Mouse (Mus musculus) monocyte, adult 5-6 weeks (primary cell): ENCODE data around the gene Serpine2. TPM values are rescaled to one million over a fixed set of nuclear protein-coding genes. Genes with fewer than 3 reads are reported as not detected.

ENCODE experiments used
- ATAC-seq: fragments of 153-309, 156-312 bp; replicated peaks from 2 replicates; pipeline ENCODE4 v1.8.0; 2017; ENCODE audit warnings: mild to moderate bottlenecking; ENCODE audit not compliant: low TSS enrichment, insufficient number of reproducible peaks, severe bottlenecking, poor library complexity, low FRiP score
- total RNA-seq: library from RNA; stranded (forward); fragments of 200-1000, 200-491, 200-594 nt; gene quantifications from 3 replicates; pipeline ENCODE4 v1.2.3, GENCODE M21; 2017

The Serpine2 gene
- total RNA-seq, 1 experiment from 2014 or later: not detected

DNA sequence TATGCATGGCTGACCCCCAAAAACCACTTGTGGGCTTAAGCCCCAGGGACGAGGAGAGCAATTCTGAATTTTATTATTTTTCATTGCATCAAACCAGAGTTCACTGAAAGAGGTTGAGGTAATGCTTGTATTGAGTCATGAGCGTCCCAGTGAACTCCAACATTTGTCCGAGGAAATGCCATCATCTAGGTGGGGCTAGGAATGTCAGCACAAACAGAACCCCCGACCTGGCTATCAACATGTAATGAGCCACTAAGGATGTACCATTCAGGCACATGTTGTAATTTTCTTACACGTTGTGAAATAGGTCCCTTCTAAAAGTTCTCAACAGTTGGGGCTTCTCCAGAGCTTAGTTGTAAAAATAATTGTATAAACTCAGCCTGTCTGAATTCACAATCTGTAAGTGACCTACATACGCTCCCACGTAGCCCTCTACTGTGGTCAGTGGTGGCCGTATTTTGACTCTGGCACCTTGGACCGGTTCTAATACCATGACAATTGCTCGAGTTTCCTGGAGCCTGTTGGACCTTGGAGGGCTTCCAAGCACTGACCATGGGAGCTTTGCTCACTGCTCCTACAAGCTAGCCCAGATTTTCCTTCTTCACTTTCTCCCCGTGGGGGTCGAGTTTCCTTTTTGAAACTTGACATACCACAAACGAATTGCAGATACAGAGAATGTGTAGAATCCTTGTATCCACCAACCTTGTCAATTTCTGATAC, 38.0 kb downstream of the Serpine2 start:
- ATAC-seq: no peak

DNA sequence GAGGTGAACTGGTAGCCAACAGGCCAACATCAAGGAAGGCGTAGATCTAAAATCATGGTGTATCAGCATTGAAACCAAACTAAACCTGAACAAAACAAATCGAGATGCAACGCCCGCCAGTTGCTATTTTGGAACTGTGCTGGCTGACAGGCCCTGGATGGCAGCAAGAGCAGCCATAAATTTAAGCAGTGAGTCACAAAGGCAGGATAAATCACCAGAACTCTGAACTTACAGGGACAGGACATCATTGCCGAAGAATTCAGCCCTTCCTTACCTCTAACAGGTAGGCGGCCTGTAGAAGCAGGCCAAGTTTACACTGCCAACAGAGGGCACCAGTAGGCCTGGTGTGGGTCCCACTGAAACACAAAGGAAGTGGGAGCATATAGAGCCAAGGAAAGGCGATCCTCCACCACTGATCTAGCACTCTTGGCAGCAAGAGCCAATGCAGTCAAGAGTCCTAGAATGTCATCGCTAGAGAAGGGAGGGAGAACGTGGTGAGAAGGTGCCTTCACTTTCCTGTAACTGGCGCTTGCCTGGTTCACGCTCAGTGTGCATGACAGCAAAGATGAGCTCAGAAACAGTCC, 41.6 kb downstream of the Serpine2 start:
- no peak for ATAC-seq

DNA sequence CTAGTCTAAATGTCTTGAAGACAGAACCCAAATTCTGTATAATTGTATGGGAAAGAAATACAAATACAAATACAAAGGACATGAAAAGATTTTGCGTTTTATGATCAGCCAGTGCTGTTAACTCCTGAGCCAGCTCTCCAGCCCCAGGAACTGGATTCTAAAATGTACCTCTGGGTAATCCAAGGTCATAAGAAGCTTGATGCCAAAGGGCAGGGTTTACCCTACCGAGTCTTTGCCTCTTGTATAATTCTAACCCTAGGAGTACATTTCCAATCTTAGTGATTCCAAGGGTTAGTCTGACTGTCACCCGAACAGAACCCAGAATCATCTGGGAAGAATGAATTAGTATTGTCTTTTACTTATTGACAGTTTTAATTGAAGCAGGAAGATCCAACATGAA, 45.5 kb downstream of the Serpine2 start:
- ATAC-seq: no peak

DNA sequence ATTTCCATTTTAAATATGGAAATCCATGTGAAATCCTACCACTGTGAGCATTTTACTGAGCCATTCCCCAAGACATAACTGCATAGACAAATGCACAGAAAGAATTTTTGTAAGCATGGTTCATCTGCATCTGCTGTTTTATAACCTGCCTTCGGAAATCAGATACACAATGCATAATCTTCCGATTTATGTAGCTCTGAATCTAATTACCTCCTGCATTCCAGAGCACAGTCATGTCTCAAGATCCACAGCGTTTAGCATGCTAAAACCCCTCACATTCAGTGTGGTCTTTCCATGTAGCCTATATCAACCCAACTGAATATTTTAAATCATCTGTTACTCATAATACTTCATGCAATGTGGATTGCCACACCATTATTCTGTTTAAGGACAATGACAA, 51.5 kb downstream of the Serpine2 start:
- no peak for ATAC-seq

DNA sequence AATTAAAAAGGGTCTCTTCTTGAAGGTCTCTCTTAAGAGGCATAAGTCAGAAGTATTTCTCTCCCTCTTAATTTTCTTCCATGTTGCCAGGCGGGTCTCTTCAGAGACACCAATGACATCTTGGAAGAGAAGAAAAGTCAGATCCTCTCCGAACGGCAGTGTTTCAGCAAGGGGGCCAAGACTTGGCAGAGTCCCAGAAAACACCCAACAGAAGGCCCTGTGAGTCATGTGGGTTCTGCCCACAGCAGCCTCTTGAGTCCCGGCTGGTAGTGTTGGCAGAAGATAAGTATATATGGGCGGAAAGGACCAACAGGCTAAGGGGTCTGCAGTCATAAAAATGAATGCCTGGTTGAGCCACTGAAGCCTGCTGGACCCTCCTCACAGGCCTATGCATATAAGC, 54.1 kb downstream of the Serpine2 start:
- ATAC-seq: no peak

DNA sequence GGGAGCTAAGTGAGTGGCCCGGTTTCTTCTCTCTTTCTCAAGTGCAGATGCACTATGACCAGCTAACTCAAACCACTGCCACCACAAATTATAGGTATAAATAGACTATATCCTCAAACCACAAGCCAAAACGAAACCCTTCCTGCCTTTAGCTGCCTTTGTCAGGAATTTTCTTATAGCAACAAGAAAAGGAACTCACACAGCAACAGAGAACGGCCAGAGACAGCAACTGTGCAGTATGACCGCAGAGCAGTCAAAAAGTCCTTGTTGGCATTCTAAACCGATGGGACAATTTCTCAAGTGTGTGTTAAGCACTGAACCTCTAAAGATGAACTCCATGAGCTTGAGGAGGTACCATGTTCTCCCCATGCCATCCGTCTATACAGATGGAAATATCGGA, 57.4 kb downstream of the Serpine2 start:
- ATAC-seq: no peak

DNA sequence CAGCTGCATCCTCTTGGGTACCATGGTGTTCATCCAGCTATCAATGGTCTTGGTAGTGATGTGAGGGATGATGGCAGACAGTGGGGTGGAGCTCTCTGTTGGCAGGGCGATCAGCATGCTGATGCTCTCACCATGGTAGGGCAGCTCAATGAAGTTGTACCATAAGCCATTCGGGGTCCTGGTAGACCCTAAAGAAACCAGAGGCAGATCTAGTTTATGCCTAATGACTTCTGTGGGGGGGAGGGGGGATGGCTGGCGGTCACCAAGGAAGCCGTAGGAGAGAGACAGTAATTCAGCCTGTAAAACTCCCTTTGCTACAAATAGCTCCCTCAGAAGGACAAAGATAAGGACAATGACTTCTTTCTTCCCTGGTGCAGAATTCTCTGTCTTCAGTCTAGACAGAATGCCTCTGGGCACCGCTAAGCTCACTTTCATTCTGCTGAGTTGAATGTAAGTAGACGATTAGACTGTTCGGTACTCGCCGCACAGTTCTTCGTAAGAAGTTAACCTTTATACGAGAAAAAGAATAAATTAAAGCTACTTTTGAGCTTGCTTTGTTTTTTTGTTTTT, 58.0 kb downstream of the Serpine2 start:
- no peak for ATAC-seq

DNA sequence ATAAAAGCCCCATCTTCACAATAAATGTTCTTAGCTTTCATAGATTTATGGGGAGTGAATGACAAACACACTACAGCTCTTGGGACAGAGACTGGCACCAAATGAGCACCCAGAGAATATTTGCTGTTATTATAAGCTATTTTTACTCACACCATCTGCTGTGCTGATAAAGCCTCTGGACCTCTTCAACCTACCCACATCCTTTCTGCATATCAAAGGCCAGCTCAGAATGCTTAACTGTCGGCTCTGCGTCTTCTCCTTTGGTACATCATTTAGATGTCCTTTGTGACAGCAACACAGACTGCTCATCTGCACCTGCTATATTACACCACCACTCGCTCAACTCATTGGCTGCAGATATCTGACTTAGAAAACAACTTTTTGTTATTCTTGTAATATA, 63.9 kb downstream of the Serpine2 start:
- ATAC-seq: no peak

DNA sequence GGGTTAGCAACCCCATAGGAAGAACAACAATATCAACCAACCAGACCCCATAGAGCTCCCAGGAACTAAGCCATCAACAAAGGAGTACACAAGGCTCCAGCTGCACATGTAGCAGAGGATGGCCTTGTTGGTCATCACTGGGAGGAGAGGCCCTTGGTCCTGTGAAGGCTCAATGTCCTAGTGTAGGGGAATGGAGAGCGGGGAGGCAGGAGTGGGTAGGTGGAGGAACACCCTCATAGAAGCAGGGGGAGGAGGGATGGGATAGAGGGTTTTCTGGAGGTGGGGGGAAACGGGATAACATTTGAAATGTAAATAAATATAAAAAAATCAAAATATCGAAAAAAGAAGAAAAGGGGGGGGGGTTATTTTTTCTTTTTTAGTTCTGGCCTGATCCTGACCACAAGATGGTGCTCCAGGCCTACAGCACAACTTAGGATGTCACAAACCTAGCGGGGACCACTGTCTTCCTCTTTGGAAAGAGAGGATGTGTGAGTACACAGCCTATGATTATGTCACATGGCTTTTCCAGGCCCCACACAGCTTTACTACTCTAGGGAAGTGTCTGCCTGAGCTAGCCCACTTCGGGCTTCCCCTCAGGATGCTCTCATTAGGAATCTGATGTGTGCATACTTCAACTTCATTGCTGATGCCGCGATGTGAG, 74.6 kb downstream of the Serpine2 start:
- ATAC-seq: no peak

DNA sequence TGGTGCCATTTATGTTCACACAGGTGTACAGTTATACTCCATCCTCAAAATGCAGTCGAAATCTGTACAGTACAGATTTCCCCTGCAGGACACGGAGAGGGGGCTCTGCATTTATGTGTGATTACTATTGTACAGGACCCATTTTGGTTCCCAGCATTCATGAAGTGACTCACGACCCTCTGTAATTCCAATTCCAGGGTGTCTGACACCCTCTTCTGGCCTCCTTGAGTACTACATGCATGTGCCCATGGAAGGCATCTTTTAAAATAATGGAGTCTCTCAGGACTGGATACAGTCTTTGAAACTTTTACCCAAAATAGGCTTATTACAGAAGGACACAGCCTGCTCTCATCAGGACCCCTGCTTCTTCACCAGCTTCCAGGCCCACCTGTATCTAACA, 78.5 kb downstream of the Serpine2 start:
- ATAC-seq: no peak

DNA sequence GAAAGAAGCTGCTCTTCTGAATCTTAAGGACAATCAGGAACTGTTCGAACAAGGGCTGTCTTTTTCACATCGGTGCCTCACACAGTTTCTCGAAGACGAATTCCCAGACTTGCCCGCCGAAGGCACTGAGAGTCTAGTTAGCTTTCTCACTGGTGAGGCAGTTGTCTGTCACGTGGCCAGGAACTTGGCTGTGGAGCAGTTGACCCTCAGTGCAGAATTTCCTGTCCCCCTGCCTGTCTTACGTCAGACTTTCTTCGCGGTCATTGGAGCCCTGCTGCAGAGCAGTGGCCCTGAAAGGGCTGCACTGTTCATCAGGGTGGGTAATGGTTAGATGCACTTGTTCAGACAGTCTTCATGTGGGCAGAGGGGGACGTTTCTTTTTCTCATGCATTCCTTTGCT, 83.0 kb downstream of the Serpine2 start:
- no peak for ATAC-seq

DNA sequence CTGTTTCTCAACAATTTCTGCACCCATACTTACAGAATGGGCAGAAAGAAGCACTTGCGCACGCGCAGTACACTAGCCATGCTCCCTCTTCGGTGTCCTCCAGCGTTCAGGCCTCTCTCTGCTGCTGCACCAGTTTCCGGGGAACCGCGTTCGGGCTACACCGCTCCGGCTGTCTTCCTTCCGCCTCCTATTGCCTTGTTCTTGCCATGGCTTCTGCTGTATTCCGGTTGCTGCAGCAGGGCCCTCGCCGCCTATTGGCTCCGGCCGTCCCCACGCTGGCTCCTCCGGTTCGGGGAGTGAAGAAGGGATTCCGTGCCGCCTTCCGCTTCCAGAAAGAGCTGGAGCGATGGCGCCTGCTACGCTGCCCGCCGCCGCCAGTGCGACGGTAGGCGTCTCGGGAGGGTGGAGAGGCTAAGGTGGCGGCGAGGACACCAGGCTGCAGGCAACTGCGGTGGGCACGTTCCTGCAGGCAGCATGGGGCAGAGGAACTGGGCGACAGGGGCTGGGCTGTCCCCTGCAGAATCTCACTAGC, 85.0 kb downstream of the Serpine2 start, which contains the start of the genes Mrpl44 and Wdfy1:
Gene Mrpl44 (plus strand): TSS at position 92 of the 532 bp plus-strand sequence.
Gene Wdfy1 (minus strand): TSS at position 217 of the 532 bp plus-strand sequence.
- peak; percentile 100 for ATAC-seq

DNA sequence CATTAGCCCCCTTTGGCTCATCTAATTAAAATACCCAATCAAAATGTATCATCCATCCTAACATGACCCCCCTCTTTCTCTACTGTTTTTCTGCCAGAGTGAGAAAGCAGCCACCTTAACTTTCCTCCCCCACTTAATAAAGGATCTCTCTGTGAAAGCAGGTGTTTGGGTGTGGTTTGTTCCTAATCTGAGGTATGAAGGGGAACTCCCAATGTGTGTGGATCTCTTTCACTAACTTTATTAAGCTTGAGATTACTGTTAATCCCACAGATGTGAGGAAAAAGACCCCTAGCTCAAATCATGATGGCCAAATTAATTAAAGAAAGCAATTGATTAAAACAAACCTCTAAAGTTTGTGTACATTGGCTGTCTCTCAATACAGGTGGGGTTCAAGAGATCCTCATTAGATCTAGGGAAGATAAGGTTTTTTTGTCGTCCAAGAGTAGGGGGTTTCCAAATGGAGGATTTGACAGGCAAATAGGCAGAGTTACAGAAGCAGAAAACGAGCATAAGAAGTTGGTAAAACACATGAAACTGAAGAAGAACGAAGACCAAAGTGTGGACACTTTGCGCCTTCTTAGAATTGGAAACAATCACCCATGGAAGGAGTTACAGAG, 86.7 kb downstream of the Serpine2 start:
- no peak for ATAC-seq

DNA sequence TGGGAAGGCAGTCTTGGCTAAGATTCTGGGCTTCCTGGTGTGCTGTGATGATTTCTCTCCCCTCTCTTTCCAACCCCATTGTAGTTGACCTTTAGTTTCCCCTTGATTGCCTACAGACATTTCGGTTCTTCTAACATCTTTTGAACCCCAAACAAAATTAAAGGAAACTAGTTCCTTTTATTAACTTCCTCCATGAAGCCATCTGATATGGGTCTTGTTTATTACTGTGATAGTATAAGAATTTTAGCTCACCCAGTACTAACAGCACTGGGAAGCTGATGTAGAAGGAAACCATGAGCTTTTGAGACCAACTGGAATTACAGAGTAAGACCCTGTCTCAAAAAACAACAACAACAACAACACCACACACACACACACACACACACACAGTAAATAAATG, 92.7 kb downstream of the Serpine2 start:
- no peak for ATAC-seq

DNA sequence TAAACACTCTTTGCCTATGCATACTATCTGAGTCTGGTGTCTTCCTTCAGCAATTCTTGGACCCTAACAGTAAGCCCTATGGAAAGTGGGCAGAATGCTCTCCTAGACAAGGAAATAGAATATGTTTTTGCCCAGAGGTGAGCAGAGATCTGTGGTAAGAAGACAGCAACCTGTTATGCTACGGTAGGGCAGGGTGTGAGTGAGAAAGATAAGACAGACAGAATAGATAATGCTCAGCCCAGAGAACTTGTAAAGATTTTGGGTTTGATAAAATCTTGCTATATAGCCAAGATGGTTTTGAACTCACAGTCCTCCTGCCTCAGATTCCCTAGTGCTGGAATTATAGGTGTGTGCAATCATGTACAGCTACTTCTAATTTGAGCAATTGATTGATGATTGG, 96.5 kb downstream of the Serpine2 start:
- ATAC-seq: no peak

DNA sequence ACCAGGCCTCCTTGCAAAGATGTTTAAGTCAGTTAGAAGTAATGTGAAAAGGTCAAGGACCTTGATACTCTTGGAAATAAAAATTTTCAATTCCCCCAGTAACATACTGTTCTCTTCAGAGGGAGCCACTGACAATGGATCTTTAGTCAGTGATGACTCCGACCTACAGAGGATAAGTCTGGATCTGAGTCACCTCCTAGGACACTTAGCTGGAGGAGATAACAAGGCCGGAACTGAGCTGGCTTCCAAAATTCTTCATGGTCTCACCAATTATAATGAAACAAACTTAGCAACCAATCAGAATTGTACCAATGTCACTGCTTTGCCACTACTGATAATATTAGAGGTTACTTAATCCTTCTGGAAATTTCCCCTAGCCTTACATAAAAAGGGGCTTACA, 96.9 kb downstream of the Serpine2 start:
- ATAC-seq: no peak

DNA sequence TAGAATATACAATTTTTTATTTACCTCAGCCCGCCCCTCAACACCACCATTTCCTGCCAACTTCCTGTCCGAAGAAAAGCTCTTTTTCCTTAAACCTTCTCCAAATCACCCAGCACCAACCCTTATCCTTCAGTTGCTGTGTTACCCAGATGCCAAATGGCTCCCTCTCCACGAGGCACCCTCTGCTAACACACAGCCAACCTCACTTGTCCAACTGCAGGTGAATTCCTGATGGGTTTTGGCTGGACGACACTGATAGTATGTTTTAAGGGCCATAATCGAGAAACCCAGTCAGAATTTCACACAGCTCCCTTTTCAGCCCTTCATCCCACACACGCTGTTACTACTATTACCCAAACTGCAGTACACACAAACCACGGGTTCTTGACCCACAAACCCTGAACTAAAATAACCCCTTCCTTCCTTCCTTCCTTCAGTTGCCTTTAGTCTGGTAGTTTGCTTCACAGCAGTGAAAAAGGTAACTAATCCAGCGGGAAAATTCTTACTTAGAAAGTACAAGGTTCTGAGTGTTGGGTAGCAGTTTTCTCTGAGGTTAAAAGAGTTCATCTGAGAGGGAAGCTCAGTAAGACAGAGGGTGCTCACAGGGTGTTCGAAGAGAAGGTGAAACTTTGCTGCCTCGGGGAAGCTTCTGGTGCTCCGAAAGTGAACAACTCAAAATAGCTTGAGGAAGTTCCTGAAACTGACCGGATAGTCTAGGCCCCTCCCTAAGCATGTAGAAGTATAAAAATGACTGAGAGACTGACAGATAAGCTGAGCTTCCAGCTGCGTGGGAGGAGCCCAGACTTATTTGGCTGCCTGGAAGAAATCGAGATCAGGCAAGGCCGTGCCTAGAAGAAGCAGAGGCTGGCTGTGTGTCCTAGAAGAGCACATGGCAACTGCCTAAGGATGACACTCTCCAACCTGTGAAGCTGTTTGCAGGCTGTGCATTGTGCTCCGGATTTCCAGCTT, 98.4 kb downstream of the Serpine2 start:
- peak; percentile 48 for ATAC-seq

DNA sequence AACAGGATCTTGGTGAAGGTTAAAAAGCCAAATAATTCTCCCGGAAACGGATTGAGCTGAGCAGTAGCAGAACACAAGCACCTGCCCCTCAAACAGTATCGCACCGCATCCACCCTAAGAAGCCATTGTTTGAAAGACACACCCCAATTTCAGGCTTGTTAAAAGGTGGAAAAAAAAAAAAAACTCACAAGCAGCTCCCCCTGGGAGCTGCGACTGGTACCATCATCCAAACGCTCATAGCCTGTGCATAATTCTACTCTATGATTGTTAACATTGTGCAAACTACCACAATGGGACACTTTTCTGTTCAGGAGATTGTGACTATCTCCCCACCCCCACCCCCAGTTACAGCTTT, 99.1 kb downstream of the Serpine2 start:
- no peak for ATAC-seq
